Mouse (Mus musculus) left cerebral cortex, postnatal 36 days (tissue): Measurements from ENCODE around the gene Cep78. TPM values are rescaled to one million over a fixed set of nuclear protein-coding genes. Genes with fewer than 3 reads are reported as not detected.

ENCODE experiments used
- DNase-seq, 2 experiments: peaks; one replicate each; pipeline ENCODE4 v3.0.0; 2021 to 2022; ENCODE audit warnings: low spot score in 2 of 2, mixed read lengths in 1 of 2
- intact Hi-C: fragments of 180-260 bp; cut with DNase I; formaldehyde crosslinking; loops from one replicate; pipeline ENCODE4 v1.15.1; 2025
- total RNA-seq, 2 experiments: library from RNA; stranded (reverse); gene quantifications; 2 replicates each; pipeline ENCODE4 v1.2.3; 2021

Cep78 gene
- total RNA-seq, 2 experiments from 2014 or later: 8.4 to 10.4 TPM

DNA sequence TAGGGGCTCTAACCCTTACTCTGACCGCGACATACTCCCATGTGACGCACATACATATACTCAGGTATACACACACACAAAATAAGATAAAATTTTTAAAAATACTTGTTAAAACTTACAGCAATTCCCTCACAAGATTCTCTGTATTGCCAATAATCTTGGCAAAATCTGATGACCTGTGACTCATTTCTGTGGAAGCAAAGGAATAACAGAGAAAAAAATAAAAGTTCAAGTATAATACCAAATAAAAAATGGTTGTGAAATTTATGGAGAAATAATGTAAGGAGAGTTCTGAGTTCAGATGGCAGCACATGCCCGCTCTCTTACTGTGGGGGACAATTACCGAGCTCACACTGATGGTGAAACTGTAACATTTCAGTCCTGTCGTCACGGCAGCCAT is 65.5 kb downstream of the Cep78 start:
- intact Hi-C loops: no loop called here

DNA sequence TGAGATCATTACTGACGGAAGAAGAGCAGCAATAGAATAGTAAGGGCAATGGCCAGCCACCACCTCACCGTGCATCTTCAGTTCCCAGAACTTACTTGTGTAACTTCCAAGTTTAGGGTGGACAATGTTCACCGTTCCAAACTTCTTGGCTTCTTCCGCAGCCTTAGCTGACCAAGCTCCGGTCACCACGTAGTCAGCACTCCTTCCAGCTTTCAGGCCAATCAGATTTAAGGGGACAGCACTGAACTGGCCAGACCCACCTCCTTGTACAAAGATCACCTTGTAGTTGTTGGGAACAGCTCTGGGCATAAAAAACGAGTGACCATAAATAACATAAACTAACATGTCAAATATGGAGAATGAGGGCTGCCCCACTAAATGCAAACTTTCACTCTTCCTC is 66.7 kb downstream of the Cep78 start:
- no peak for DNase-seq
- intact Hi-C loops: no loop called here

More for the DNA sequence above, 65.5 kb downstream of the Cep78 start:
- no peak for DNase-seq

DNA sequence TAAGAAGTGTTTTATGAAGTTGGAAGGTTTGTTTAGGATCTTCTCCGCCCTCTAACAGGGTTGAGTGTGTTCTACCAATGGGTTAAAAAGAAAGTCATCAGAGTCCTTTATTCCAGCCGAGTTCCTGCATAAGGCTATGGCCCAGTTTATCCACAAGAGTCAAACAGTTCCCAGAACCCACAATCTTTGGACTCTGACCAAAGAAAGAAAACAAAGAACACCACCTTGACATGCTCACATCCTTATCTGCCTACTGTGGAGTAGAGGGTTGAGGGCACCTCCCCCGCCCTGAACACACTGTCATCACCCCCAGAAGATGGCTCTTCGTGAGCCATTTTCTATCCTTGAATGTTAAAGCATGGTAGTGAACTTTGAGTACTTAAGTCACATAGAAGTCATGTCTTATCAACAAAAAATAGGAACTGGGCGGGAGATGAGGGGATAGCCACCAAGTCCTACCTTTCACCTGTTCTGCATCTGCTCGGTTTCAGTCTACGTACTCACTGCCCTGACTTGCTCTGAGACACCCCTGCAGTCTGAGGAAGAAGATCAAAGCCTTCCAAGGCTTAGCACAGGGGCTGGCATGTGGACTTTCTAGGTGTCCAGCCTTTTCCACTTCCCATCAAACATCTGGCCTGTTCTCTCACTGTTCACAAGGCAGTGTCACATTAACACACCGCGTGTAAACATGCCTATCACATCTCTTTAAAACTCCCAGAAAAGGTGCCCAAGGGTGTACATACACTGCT is 71.4 kb downstream of the Cep78 start:
- DNase-seq: no peak
- intact Hi-C loops: no loop called here

DNA sequence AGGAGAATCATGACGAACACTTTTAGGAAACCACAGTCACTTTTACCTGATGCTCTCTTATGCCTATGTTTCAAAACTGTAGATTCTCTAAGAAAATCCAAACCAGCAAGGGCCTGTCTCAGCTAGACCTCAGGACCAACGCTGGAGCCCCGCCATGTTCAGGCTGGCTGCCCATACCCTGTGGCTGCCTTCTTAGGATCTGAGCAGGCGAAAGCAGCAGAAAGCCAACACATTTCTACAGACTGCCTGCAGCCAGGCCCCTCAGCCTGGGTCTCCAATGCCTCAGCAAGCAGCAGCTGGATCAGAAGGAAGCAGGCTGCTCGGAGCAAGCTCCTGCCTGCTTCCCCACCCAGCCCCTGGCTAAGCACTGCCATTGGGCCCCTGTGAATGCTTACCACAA is 73.3 kb downstream of the Cep78 start:
- intact Hi-C loops: no loop called here
- DNase-seq: no peak

DNA sequence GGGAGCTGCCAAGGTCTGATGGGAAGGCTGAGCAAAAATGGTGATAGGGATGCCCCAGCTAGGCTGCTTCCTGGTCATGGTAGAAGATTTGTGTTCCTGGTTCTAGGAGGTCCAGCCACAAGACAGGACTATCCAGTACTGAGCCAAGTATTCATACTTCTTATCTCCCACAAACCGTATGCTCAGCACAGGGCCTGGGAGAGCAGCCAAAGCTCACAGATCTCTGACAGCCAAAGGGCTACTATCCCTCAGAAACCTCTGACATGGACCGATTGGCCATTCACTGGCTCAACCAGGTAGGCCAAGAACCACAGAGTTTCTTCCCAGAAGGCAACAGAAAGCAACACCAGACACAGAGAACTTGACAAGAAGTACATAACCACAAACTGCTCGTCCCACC is 73.8 kb downstream of the Cep78 start:
- no peak for DNase-seq
- intact Hi-C loops: no loop called here

DNA sequence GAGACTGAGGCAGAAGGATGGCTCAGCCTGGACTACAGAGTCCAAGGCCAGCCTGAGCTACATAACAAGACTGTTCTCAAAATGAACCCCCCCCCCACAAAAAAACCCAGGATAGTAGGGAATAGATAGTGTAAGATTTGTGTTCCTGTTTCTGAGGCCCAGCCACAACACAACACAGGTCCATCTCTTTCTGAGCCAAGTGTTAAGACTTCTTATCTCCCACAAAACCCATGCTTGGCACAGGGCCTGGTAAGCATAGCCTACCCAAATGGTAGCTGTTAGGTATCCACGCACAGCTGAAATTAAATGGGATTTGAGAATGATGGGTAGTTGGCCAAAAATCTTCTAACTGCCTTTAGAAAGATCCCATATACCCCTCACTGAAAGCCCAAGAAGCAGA is 74.3 kb downstream of the Cep78 start:
- intact Hi-C loops: no loop called here
- DNase-seq: no peak

DNA sequence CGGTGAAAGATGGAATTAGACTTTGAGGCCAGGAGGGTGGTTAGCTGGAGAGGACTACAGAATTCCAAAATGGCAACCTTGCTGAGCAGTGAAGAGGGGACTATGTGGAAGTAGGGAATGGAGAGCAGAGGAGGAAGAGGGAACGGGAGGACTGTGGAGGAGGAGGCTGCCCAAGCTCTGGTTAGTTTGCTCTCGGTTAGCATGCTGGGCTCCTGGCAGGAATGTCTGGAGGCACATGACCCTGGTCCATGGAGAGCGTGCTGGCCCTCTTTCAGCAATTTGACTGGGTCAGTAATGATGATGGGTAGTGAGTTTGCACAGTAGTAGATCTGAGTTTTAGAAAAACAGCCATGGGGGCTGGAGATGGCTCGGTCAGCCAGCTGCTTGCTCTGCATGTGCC is 76.8 kb downstream of the Cep78 start:
- intact Hi-C loops: no loop called here
- DNase-seq: no peak

Other genes with a start within 250 kb of the Cep78 start
- gene Psat1, start 37.7 kb downstream of the Cep78 start, total RNA-seq: 100 to 1,000 TPM in 1 of 2 experiments, 10 to 100 TPM in 1; 96.4 to 119 TPM
- gene Gnaq, start 147.8 kb upstream of the Cep78 start, total RNA-seq: 100 to 1,000 TPM; 161 to 168 TPM